9 mouse cellular contexts compared by ENCODE assay signal in the genomic region with DNA sequence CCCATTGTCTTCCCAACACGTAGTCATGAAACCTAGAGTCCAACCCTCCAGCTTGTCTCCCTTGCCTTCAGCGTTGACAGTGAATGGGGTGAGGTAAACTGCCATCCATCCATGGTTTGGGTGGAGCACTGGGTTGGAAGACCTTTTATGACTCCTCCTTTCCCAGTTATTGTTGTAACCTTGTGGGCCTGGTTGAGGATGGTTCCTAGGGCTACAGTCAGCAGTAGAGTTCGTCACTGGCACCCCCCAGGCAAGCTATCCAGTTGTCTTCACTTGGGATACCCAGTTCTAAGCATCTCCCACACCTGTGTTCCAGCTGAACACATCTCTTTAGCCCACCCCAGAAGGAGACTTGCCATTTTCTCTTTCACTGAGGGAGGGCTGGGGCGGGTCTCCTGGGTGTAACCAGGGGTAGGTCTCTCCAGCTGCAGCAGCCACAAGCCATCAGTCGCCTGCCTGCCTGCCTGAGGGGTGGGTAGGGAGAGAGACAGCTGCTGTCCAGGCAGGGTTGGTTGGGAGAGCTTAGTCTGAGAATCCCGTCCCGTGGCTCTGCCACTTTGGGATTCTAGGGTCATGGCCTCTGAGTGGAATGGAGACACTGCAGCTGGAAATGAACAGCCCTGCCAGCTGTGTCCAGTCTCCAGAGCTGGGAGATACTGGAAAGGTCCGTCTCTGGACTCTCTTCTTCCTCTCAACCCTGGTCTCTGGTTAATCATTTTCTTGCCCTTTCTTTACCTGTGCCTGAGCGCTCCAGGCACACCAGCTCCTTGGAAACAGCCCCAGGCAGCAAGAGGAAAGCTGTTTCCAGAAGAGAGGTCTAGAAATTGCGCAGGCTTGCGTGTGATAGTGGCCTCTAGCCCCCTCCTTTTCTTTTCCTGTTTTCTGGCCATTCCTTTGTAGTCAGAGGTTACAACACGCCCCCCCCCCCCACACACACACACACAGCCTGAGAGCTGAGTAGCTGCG. TPM values are rescaled to one million over a fixed set of nuclear protein-coding genes. Genes with fewer than 3 reads are reported as not detected.
DNase-seq lines count a peak whose midpoint lies in the region; ATAC-seq and TF ChIP-seq lines count a peak whose summit lies in the region.
"Had no signal": no experiment of that assay in that cellular context is flagged by ENCODE, and none has a peak within 500 bp of the region (broad histone marks: within the 10 kb centered on the region; RNA-seq: fewer than 3 reads in every experiment).

No protein-coding gene starts in this region.

- ATAC-seq in limb, embryonic 12.5 days (ENCODE audit: insufficient number of reproducible peaks, insufficient read depth, low FRiP score, low TSS enrichment, low read depth) = no peak
- ATAC-seq in midbrain, embryonic 16.5 days = 0 out of 2 replicates have a peak, but pooled peaks have one; percentile 0

- peaks cover 16% of the 10 kb centered on the region for H3K27me3 ChIP-seq in limb, embryonic 12.5 days
- H3K27me3 ChIP-seq in midbrain, embryonic 16.5 days (ENCODE audit: control insufficient read depth, insufficient read depth, low read depth, low read length) = peaks cover 26% of the 10 kb centered on the region

- intact Hi-C loops in heart, postnatal 36 days (cut with DNase I) = loop anchor here (1.0 to 10.0 kb wide), 2 partner anchors 11 to 288 kb away; a partner anchor contains a TSS
- intact Hi-C loops in left cerebral cortex, postnatal 25 days (cut with DNase I) = no loop called here

- peak overlapping the region; percentile 39 for H3K4me2 ChIP-seq in limb, embryonic 12.5 days
- H3K4me2 ChIP-seq in midbrain, embryonic 16.5 days (ENCODE audit: low read length) = peak overlapping the region; percentile 25

- TF ChIP-seq CTCF in bone marrow, adult 2 months (IDR thresholded peaks at IDR 0.05; ENCODE audit: control insufficient read depth, insufficient read depth, low read length) = no peak
- no peak for TF ChIP-seq CTCF in layer of hippocampus, adult 2 months (conservative IDR thresholded peaks at IDR 0.05)

- peaks cover 4% of the 10 kb centered on the region; the same call in 1 of the 2 replicates for H3K4me1 ChIP-seq in bone marrow, adult 2 months (ENCODE audit: control insufficient read depth, insufficient read depth, low read length)
- peaks cover 57% of the 10 kb centered on the region for H3K4me1 ChIP-seq in limb, embryonic 12.5 days (replicated peaks)
- H3K4me1 ChIP-seq in midbrain, embryonic 16.5 days (ENCODE audit: control insufficient read depth, insufficient read depth, low read length) = peaks cover 32% of the 10 kb centered on the region

- peak overlapping the region; percentile 60 for H3K4me3 ChIP-seq in bone marrow, adult 2 months (replicated peaks; ENCODE audit: control insufficient read depth, low read depth, low read length)
- H3K4me3 ChIP-seq in limb, embryonic 12.5 days (replicated peaks) = 0 out of 2 replicates have a peak overlapping the region, but pooled peaks have one; percentile 4
- H3K4me3 ChIP-seq in midbrain, embryonic 16.5 days (ENCODE audit: low read depth, low read length) = no peak overlapping the region
- H3K4me3 ChIP-seq in layer of hippocampus, adult 2 months = no peak overlapping the region; the same call in 1 of the 2 replicates
- H3K4me3 ChIP-seq: erythroblast, embryonic 14.5 days had no signal

- peak overlapping the region; percentile 73 for H3K27ac ChIP-seq in bone marrow, adult 2 months (ENCODE audit: control insufficient read depth, insufficient read depth, low read depth, low read length, poor library complexity)
- H3K27ac ChIP-seq in limb, embryonic 12.5 days = peak overlapping the region; percentile 73
- 0 out of 2 replicates have a peak overlapping the region, but pooled peaks have one; percentile 11 for H3K27ac ChIP-seq in midbrain, embryonic 16.5 days (ENCODE audit: low read length)
- H3K27ac ChIP-seq in layer of hippocampus, adult 2 months = no peak overlapping the region

- peak; percentile 46; the same call in 1 of the 2 replicates for TF ChIP-seq POLR2A in bone marrow, adult 2 months (IDR thresholded peaks at IDR 0.05; ENCODE audit: borderline replicate concordance, control insufficient read depth, low read depth, low read length)

- 15% methylated on average over 13 of the region's 13 CpGs for WGBS in bone marrow, adult 2 months
- 41% methylated on average over 12 of the region's 13 CpGs for WGBS in limb, embryonic 12.5 days
- 37% methylated on average over 12 of the region's 13 CpGs for WGBS in midbrain, embryonic 16.5 days

- H3K9ac ChIP-seq in limb, embryonic 12.5 days (replicated peaks) = no peak overlapping the region
- H3K9ac ChIP-seq in midbrain, embryonic 16.5 days (ENCODE audit: low read depth, low read length) = peak overlapping the region; percentile 34; the same call in 1 of the 2 replicates

- H3K9me3 ChIP-seq in limb, embryonic 12.5 days = no peaks in the 10 kb centered on the region
- H3K9me3 ChIP-seq in midbrain, embryonic 16.5 days (replicated peaks; ENCODE audit: control insufficient read depth, low read length, poor library complexity, severe bottlenecking) = no peaks in the 10 kb centered on the region

- H3K36me3 ChIP-seq in limb, embryonic 12.5 days = peaks cover 32% of the 10 kb centered on the region
- peaks cover 9% of the 10 kb centered on the region for H3K36me3 ChIP-seq in midbrain, embryonic 16.5 days (ENCODE audit: control insufficient read depth, insufficient read depth, low read length)

- DNase-seq in CD4-positive, CD25-positive, alpha-beta regulatory T cell, adult 2 months (ENCODE audit: low read depth, low spot score) = peak; percentile 25
- DNase-seq in heart, postnatal 36 days = peak; percentile 46 to 62
- DNase-seq in left cerebral cortex, postnatal 25 days (ENCODE audit: low spot score in 2 of 2) = no peak
- no peak for DNase-seq in layer of hippocampus, adult 2 months (ENCODE audit: low spot score in 2 of 2)
- no peak for DNase-seq in adrenal gland, postnatal 25 days

RNA-seq across cellular contexts. Expression of a gene that starts 2.6 kb away (rescaled TPM):
- polyA plus RNA-seq in bone marrow, adult 2 months (2011; ENCODE audit: insufficient read depth, insufficient read length, low replicate concordance, missing spikeins) = 66.2 and 153 TPM in 2 replicates
- total RNA-seq in heart, postnatal 36 days (2021) = 10 to 100 TPM; 71.9 to 78.4 TPM
- polyA plus RNA-seq in limb, embryonic 12.5 days (2016; fragmentation: Nextera tagmentation; extraction: Ambion mirVana) = 66.4 and 74.9 TPM in 2 replicates
- 47.3 and 53.0 TPM in 2 replicates for polyA plus RNA-seq in midbrain, embryonic 16.5 days (2015; fragmentation: Nextera tagmentation; extraction: Ambion mirVana)
- total RNA-seq in left cerebral cortex, postnatal 25 days (2021) = 10 to 100 TPM in 1 of 2 experiments, 1 to 10 TPM in 1; 10.0 to 10.8 TPM
- total RNA-seq in layer of hippocampus, adult 2 months (2021) = 10 to 100 TPM in 1 of 2 experiments, 1 to 10 TPM in 1; 7.9 to 13.1 TPM
- 80.7 and 88.8 TPM in 2 replicates for total RNA-seq in adrenal gland, postnatal 25 days (2021)

RNA-seq across cellular contexts. Expression of a gene that starts 18.2 kb away (rescaled TPM):
- 0.47 and 5.2 TPM in 2 replicates for polyA plus RNA-seq in bone marrow, adult 2 months (2011; ENCODE audit: insufficient read depth, insufficient read length, low replicate concordance, missing spikeins)
- total RNA-seq in heart, postnatal 36 days (2021) = under 1 TPM; 0.14 to 0.92 TPM
- polyA plus RNA-seq in limb, embryonic 12.5 days (2016; fragmentation: Nextera tagmentation; extraction: Ambion mirVana) = 1.1 and 1.2 TPM in 2 replicates
- polyA plus RNA-seq in midbrain, embryonic 16.5 days (2015; fragmentation: Nextera tagmentation; extraction: Ambion mirVana) = 4.0 and 4.7 TPM in 2 replicates
- 1 to 10 TPM; 3.7 to 4.5 TPM for total RNA-seq in left cerebral cortex, postnatal 25 days (2021)
- 1 to 10 TPM; 4.2 to 4.8 TPM for total RNA-seq in layer of hippocampus, adult 2 months (2021)
- 1.3 TPM in 1 of 2 replicates, not detected in the other for total RNA-seq in adrenal gland, postnatal 25 days (2021)

RNA-seq across cellular contexts. Expression of a gene that starts 20.8 kb away (rescaled TPM):
- 3.1 and 3.7 TPM in 2 replicates for polyA plus RNA-seq in bone marrow, adult 2 months (2011; ENCODE audit: insufficient read depth, insufficient read length, low replicate concordance, missing spikeins)
- under 1 TPM; 0.75 to 0.76 TPM for total RNA-seq in heart, postnatal 36 days (2021)
- 69.7 and 70.5 TPM in 2 replicates for polyA plus RNA-seq in limb, embryonic 12.5 days (2016; fragmentation: Nextera tagmentation; extraction: Ambion mirVana)
- polyA plus RNA-seq in midbrain, embryonic 16.5 days (2015; fragmentation: Nextera tagmentation; extraction: Ambion mirVana) = 73.0 and 74.4 TPM in 2 replicates
- 10 to 100 TPM in 1 of 2 experiments, 1 to 10 TPM in 1; 8.7 to 11.1 TPM for total RNA-seq in left cerebral cortex, postnatal 25 days (2021)
- 1 to 10 TPM; 5.7 to 9.2 TPM for total RNA-seq in layer of hippocampus, adult 2 months (2021)
- total RNA-seq in adrenal gland, postnatal 25 days (2021) = 2.9 and 3.6 TPM in 2 replicates
- polyA plus RNA-seq: erythroblast, embryonic 14.5 days had no signal

RNA-seq across cellular contexts. Expression of a gene that starts 27.3 kb away (rescaled TPM):
- 1.7 and 5.4 TPM in 2 replicates for polyA plus RNA-seq in bone marrow, adult 2 months (2011; ENCODE audit: insufficient read depth, insufficient read length, low replicate concordance, missing spikeins)
- total RNA-seq in heart, postnatal 36 days (2021) = 1 to 10 TPM; 1.1 to 1.5 TPM
- polyA plus RNA-seq in limb, embryonic 12.5 days (2016; fragmentation: Nextera tagmentation; extraction: Ambion mirVana) = 0.21 TPM in 1 of 2 replicates, not detected in the other
- 0.23 and 0.37 TPM in 2 replicates for polyA plus RNA-seq in midbrain, embryonic 16.5 days (2015; fragmentation: Nextera tagmentation; extraction: Ambion mirVana)
- under 1 TPM; 0.41 to 0.46 TPM for total RNA-seq in left cerebral cortex, postnatal 25 days (2021)
- under 1 TPM in 1 of 2 experiments, not detected in 1; 0.38 TPM for total RNA-seq in layer of hippocampus, adult 2 months (2021)
- 1.9 and 3.4 TPM in 2 replicates for total RNA-seq in adrenal gland, postnatal 25 days (2021)
- polyA plus RNA-seq: erythroblast, embryonic 14.5 days had no signal

RNA-seq across cellular contexts. Expression of a gene that starts 53.3 kb away (rescaled TPM):
- polyA plus RNA-seq in bone marrow, adult 2 months (2011; ENCODE audit: insufficient read depth, insufficient read length, low replicate concordance, missing spikeins) = not detected in 2 replicates
- total RNA-seq in heart, postnatal 36 days (2021) = not detected
- 0.18 TPM in 1 of 2 replicates, not detected in the other for polyA plus RNA-seq in limb, embryonic 12.5 days (2016; fragmentation: Nextera tagmentation; extraction: Ambion mirVana)
- 0.72 and 1.3 TPM in 2 replicates for polyA plus RNA-seq in midbrain, embryonic 16.5 days (2015; fragmentation: Nextera tagmentation; extraction: Ambion mirVana)
- under 1 TPM; 0.32 to 0.37 TPM for total RNA-seq in left cerebral cortex, postnatal 25 days (2021)
- under 1 TPM; 0.41 to 0.61 TPM for total RNA-seq in layer of hippocampus, adult 2 months (2021)
- total RNA-seq in adrenal gland, postnatal 25 days (2021) = 0.33 TPM in 1 of 2 replicates, not detected in the other
- polyA plus RNA-seq: erythroblast, embryonic 14.5 days had no signal

Comparison
In these comparisons a context has a peak if more than half of its experiments do, and no peak if none do; other contexts are left out.
1. DNase-seq: peak in CD4-positive, CD25-positive, alpha-beta regulatory T cell, adult 2 months (single experiment) and heart, postnatal 36 days (2 of 2); none in left cerebral cortex, postnatal 25 days (0 of 2), layer of hippocampus, adult 2 months (0 of 2) and adrenal gland, postnatal 25 days (single experiment).
2. H3K4me3 ChIP-seq: peak in bone marrow, adult 2 months (single experiment) and limb, embryonic 12.5 days (single experiment); none in midbrain, embryonic 16.5 days (single experiment) and layer of hippocampus, adult 2 months (single experiment).